Comparison of ENCODE assay signal across 28 mouse cellular contexts in genomic region chrX:103427677-103428076, GRCm38 (mm10). TPM values are rescaled to one million over a fixed set of nuclear protein-coding genes. Genes with fewer than 3 reads are reported as not detected.
A peak's percentile ranks its signal among the peaks of the same experiment; 100 is the strongest.
DNase-seq lines count a peak whose midpoint lies in the region; TF ChIP-seq lines count a peak whose summit lies in the region.
"Had no signal": no experiment of that assay in that cellular context is flagged by ENCODE, and none has a peak within 500 bp of the region (broad histone marks: within the 10 kb centered on the region; RNA-seq: fewer than 3 reads in every experiment).

No protein-coding gene starts in this region.

- H3K79me2 ChIP-seq in heart, adult 2 months (replicated peaks; ENCODE audit: control insufficient read depth, insufficient read depth, low read length), result no peaks in the 10 kb centered on the region

- TF ChIP-seq EP300 in heart, adult 2 months (IDR thresholded peaks at IDR 0.05; ENCODE audit: insufficient read depth, low read depth, low read length), result no peak

- H3K27ac ChIP-seq in heart, adult 2 months, result no peak overlapping the region
- H3K27ac ChIP-seq: embryonic facial prominence, embryonic 15.5 days; forebrain, embryonic 10.5 days; gastrocnemius, adult 2 months; heart, embryonic 10.5 days; hindbrain, embryonic 14.5 days; intestine, embryonic 15.5 days had no signal

- no peak overlapping the region for H3K9ac ChIP-seq in heart, adult 2 months (ENCODE audit: low read depth, low read length)
- H3K9ac ChIP-seq: embryonic facial prominence, embryonic 15.5 days; hindbrain, embryonic 14.5 days; intestine, embryonic 15.5 days had no signal

- peak; percentile 0 for DNase-seq in left cerebral cortex, postnatal 4 days
- DNase-seq in left cerebral cortex, adult 9 months (ENCODE audit: low spot score in 2 of 2), result no peak
- peak; percentile 45 for DNase-seq in R1 (ENCODE audit: low read depth, low spot score)
- DNase-seq in brain, embryonic 14.5 days (ENCODE audit: low read depth), result peak; percentile 8
- DNase-seq in heart, adult 2 months, result no peak
- no peak for DNase-seq in cerebellum, adult 9-11 months
- no peak for DNase-seq in adrenal gland, postnatal 10 days
- DNase-seq: adrenal gland, adult 2 months; adrenal gland, postnatal 36 days; cerebellum, adult 11-12 months; cerebellum, adult 9-10 months; cerebellum, postnatal 36 days; embryo, embryonic 11 days; gastrocnemius, adult 2 months; gastrocnemius, postnatal 36 days; heart, adult 11 months; heart, postnatal 10 days; heart, postnatal 4 days had no signal

- intact Hi-C loops in left cerebral cortex, postnatal 4 days (cut with DNase I), result no loop called here
- intact Hi-C loops in heart, adult 2 months (cut with DNase I), result no loop called here

- no peaks in the 10 kb centered on the region for H3K36me3 ChIP-seq in heart, adult 2 months (ENCODE audit: control insufficient read depth, insufficient read depth, low read length)
- H3K36me3 ChIP-seq: embryonic facial prominence, embryonic 15.5 days; forebrain, embryonic 10.5 days; heart, embryonic 10.5 days; intestine, embryonic 15.5 days had no signal

- 58% methylated on average over 7 of the region's 7 CpGs for WGBS in heart, adult 2 months

- TF ChIP-seq POLR2A in brain, embryonic 14.5 days (IDR thresholded peaks at IDR 0.05; ENCODE audit: borderline replicate concordance, extremely low read depth, insufficient read depth, insufficient read length, poor library complexity, severe bottlenecking), result no peak
- no peak for TF ChIP-seq POLR2A in heart, adult 2 months (IDR thresholded peaks at IDR 0.05; ENCODE audit: insufficient read depth, low read depth, low read length)

- TF ChIP-seq CTCF in brain, embryonic 14.5 days (IDR thresholded peaks at IDR 0.05; ENCODE audit: borderline replicate concordance, extremely low read depth, insufficient read depth, insufficient read length), result no peak
- TF ChIP-seq CTCF in heart, adult 2 months (IDR thresholded peaks at IDR 0.05), result no peak

- no peaks in the 10 kb centered on the region for H3K27me3 ChIP-seq in heart, adult 2 months (ENCODE audit: control insufficient read depth, insufficient read depth, low read length)
- H3K27me3 ChIP-seq: embryonic facial prominence, embryonic 15.5 days; intestine, embryonic 15.5 days had no signal

- H3K4me3 ChIP-seq in heart, adult 2 months, result no peak overlapping the region
- H3K4me3 ChIP-seq: embryonic facial prominence, embryonic 15.5 days; erythroblast, embryonic 14.5 days; forebrain, embryonic 10.5 days; gastrocnemius, adult 2 months; heart, embryonic 10.5 days; intestine, embryonic 15.5 days had no signal

- no peaks in the 10 kb centered on the region for H3K4me1 ChIP-seq in heart, adult 2 months (ENCODE audit: control insufficient read depth, insufficient read depth, low read length)
- H3K4me1 ChIP-seq: embryonic facial prominence, embryonic 15.5 days; forebrain, embryonic 10.5 days; heart, embryonic 10.5 days; intestine, embryonic 15.5 days had no signal

RNA-seq across cellular contexts. Expression of gene Gm26992, which starts 5.9 kb away (rescaled TPM):
- total RNA-seq in left cerebral cortex, postnatal 4 days (2021), result not detected
- polyA plus RNA-seq in brain, embryonic 14.5 days (2012; rRNA removed), result 0.28 and 0.56 TPM in 2 replicates
- not detected for total RNA-seq in heart, adult 2 months (2021)
- polyA plus RNA-seq in heart, adult 2 months (2012; rRNA removed), result 0.67 TPM in 1 of 2 replicates, not detected in the other
- not detected for total RNA-seq in adrenal gland, postnatal 10 days (2021)
- total RNA-seq: adrenal gland, adult 2 months; adrenal gland, postnatal 36 days; gastrocnemius, adult 2 months; gastrocnemius, postnatal 36 days; heart, postnatal 10 days; heart, postnatal 4 days; MEL had no signal
- polyA plus RNA-seq: adrenal gland, adult 2 months; embryonic facial prominence, embryonic 11.5 days; embryonic facial prominence, embryonic 15.5 days; erythroblast, embryonic 14.5 days; forebrain, embryonic 10.5 days; forebrain, embryonic 14.5 days; heart, embryonic 10.5 days; heart, embryonic 14.5 days; hindbrain, embryonic 14.5 days; intestine, embryonic 15.5 days had no signal

RNA-seq across cellular contexts. Expression of gene Tsx, which starts 13.4 kb away (rescaled TPM):
- under 1 TPM in 1 of 2 experiments, not detected in 1; 0.60 TPM for total RNA-seq in left cerebral cortex, postnatal 4 days (2021)
- polyA plus RNA-seq in brain, embryonic 14.5 days (2012; rRNA removed), result 1.2 and 1.4 TPM in 2 replicates
- total RNA-seq in heart, adult 2 months (2021), result not detected
- 0.38 TPM in 1 of 2 replicates, not detected in the other for polyA plus RNA-seq in heart, adult 2 months (2012; rRNA removed)
- total RNA-seq in adrenal gland, postnatal 10 days (2021), result under 1 TPM in 1 of 2 experiments, not detected in 1; 0.64 TPM
- total RNA-seq: adrenal gland, adult 2 months; adrenal gland, postnatal 36 days; gastrocnemius, adult 2 months; gastrocnemius, postnatal 36 days; heart, postnatal 10 days; heart, postnatal 4 days; MEL had no signal
- polyA plus RNA-seq: adrenal gland, adult 2 months; erythroblast, embryonic 14.5 days; forebrain, embryonic 14.5 days; heart, embryonic 10.5 days; heart, embryonic 14.5 days had no signal

Comparison
In these comparisons a context has a peak if more than half of its experiments do, and no peak if none do; other contexts are left out.
1. DNase-seq: peak in left cerebral cortex, postnatal 4 days (single experiment), R1 (single experiment) and brain, embryonic 14.5 days (single experiment); none in left cerebral cortex, adult 9 months (0 of 2), heart, adult 2 months (0 of 2), cerebellum, adult 9-11 months (single experiment) and adrenal gland, postnatal 10 days (single experiment).